Mouse (Mus musculus) MEL (cell line): ENCODE measurements around the gene Utp11. TPM values are rescaled to one million over a fixed set of nuclear protein-coding genes. Genes with fewer than 3 reads are reported as not detected.

ENCODE experiments used
- DNase-seq: peaks from one replicate; pipeline ENCODE4 v3.0.0; 2011; ENCODE audit warnings: low read depth, low spot score
- H3K27ac ChIP-seq: 2 replicates; pipeline ENCODE4 v1.5.1; 2012; ENCODE audit warnings: low read depth, mild to moderate bottlenecking, control low read depth, low read length, moderate library complexity; ENCODE audit not compliant: control insufficient read depth
- H3K27me3 ChIP-seq, 2 experiments: fragments of 150-350 bp in 1 of 2; sonication (generic) in 1 of 2; 2 replicates each; pipeline ENCODE4 v1.6.1; 2012; ENCODE audit warnings: low read length in 2 of 2, mild to moderate bottlenecking in 2 of 2, improper control_type of control experiment in 1 of 2, moderate library complexity in 1 of 2; ENCODE audit not compliant: insufficient read depth in 2 of 2, control insufficient read depth in 1 of 2
- H3K36me3 ChIP-seq, 2 experiments: 2 replicates each; pipeline ENCODE4 v1.6.1; 2012 to 2014; ENCODE audit warnings: low read length in 2 of 2, improper control_type of control experiment in 1 of 2, inconsistent platforms in 1 of 2, mild to moderate bottlenecking in 1 of 2; ENCODE audit not compliant: insufficient read depth in 2 of 2, control insufficient read depth in 1 of 2
- H3K4me1 ChIP-seq, 2 experiments: fragments of 150-350 bp in 1 of 2; sonication (generic) in 1 of 2; 2 replicates each; pipeline ENCODE4 v1.6.1; 2012; ENCODE audit warnings: low read length in 2 of 2, improper control_type of control experiment in 1 of 2, mild to moderate bottlenecking in 1 of 2; ENCODE audit not compliant: insufficient read depth in 2 of 2, control insufficient read depth in 1 of 2
- H3K4me3 ChIP-seq, 2 experiments: fragments of 150-350 bp in 1 of 2; sonication (generic) in 1 of 2; 2 replicates each; pipeline ENCODE4 v1.5.1; 2012; ENCODE audit warnings: low read depth in 2 of 2, low read length in 2 of 2, mild to moderate bottlenecking in 2 of 2, moderate library complexity in 2 of 2, control low read depth in 1 of 2, improper control_type of control experiment in 1 of 2; ENCODE audit not compliant: control insufficient read depth in 1 of 2, insufficient read depth in 1 of 2
- H3K79me2 ChIP-seq: 2 replicates; pipeline ENCODE4 v1.6.1; 2012; ENCODE audit warnings: mild to moderate bottlenecking, low read length, moderate library complexity; ENCODE audit not compliant: control insufficient read depth, poor library complexity, insufficient read depth
- H3K9ac ChIP-seq: 2 replicates; pipeline ENCODE4 v1.6.1; 2012; ENCODE audit warnings: low read depth, mild to moderate bottlenecking, control low read depth, low read length, moderate library complexity; ENCODE audit not compliant: control insufficient read depth, poor library complexity, severe bottlenecking
- H3K9me3 ChIP-seq: fragments of 150-350 bp; sonication (generic); replicated peaks from 2 replicates; pipeline ENCODE4 v1.6.1; 2012; ENCODE audit warnings: mild to moderate bottlenecking, low read length, improper control_type of control experiment, moderate library complexity; ENCODE audit not compliant: insufficient read depth
- CHD2 ChIP-seq: IDR thresholded peaks from 2 replicates; pipeline ENCODE4 v1.6.1; 2011; ENCODE audit warnings: low read length, improper control_type of control experiment
- CTCF ChIP-seq, 3 experiments: IDR thresholded peaks in 2 of 3; conservative IDR thresholded peaks in 1 of 3; 2 replicates each; pipeline ENCODE4 v1.5.1; 2011 to 2012; ENCODE audit warnings: low read length in 3 of 3, low read depth in 2 of 3, mild to moderate bottlenecking in 2 of 3, improper control_type of control experiment in 1 of 3, inconsistent platforms in 1 of 3, mixed read lengths in 1 of 3, moderate library complexity in 1 of 3; ENCODE audit not compliant: control insufficient read depth in 1 of 3, insufficient read depth in 1 of 3, poor library complexity in 1 of 3, severe bottlenecking in 1 of 3
- E2F4 ChIP-seq: IDR thresholded peaks from 2 replicates; pipeline ENCODE4 v1.6.1; 2011; ENCODE audit warnings: low read depth, low read length, improper control_type of control experiment, borderline replicate concordance
- ELF1 ChIP-seq: IDR thresholded peaks from 2 replicates; pipeline ENCODE4 v1.6.1; 2014; ENCODE audit warnings: low read depth, mild to moderate bottlenecking, inconsistent platforms, low read length, improper control_type of control experiment, moderate library complexity
- GABPA ChIP-seq: IDR thresholded peaks from 2 replicates; pipeline ENCODE4 v1.6.1; 2012; ENCODE audit warnings: low read depth, mild to moderate bottlenecking, inconsistent platforms, low read length, improper control_type of control experiment, moderate library complexity
- JUND ChIP-seq: IDR thresholded peaks from 2 replicates; pipeline ENCODE4 v1.6.1; 2011; ENCODE audit warnings: low read depth, mild to moderate bottlenecking, improper control_type of control experiment, low read length
- KAT2A ChIP-seq: conservative IDR thresholded peaks from 2 replicates; pipeline ENCODE4 v1.6.1; 2012; ENCODE audit warnings: low read depth, low read length, improper control_type of control experiment, inconsistent platforms
- MEF2A ChIP-seq: IDR thresholded peaks from 2 replicates; pipeline ENCODE4 v1.6.1; 2014; ENCODE audit warnings: low read depth, mild to moderate bottlenecking, inconsistent platforms, low read length, improper control_type of control experiment; ENCODE audit not compliant: poor library complexity, insufficient replicate concordance, severe bottlenecking; ENCODE audit errors: extremely low read depth
- MXI1 ChIP-seq: IDR thresholded peaks from 2 replicates; pipeline ENCODE4 v1.6.1; 2011; ENCODE audit warnings: mild to moderate bottlenecking, low read depth, low read length, improper control_type of control experiment
- MYC ChIP-seq: IDR thresholded peaks from 2 replicates; pipeline ENCODE4 v1.6.1; 2011; ENCODE audit warnings: low read depth, mild to moderate bottlenecking, low read length, improper control_type of control experiment, moderate library complexity
- NELFE ChIP-seq: IDR thresholded peaks from 2 replicates; pipeline ENCODE4 v1.6.1; 2011; ENCODE audit warnings: low read depth, low read length, improper control_type of control experiment
- NRF1 ChIP-seq: IDR thresholded peaks from 2 replicates; pipeline ENCODE4 v1.6.1; 2014; ENCODE audit warnings: low read depth, mild to moderate bottlenecking, inconsistent platforms, low read length, improper control_type of control experiment, moderate library complexity; ENCODE audit not compliant: poor library complexity, insufficient read depth, severe bottlenecking
- POLR2A ChIP-seq, 2 experiments: IDR thresholded peaks; 2 replicates each; pipeline ENCODE4 v1.6.1; 2011 to 2012; ENCODE audit warnings: low read length in 2 of 2, mild to moderate bottlenecking in 2 of 2, control low read depth in 1 of 2, improper control_type of control experiment in 1 of 2, low read depth in 1 of 2, moderate library complexity in 1 of 2; ENCODE audit not compliant: control insufficient read depth in 1 of 2, insufficient read depth in 1 of 2, poor library complexity in 1 of 2
- POLR2AphosphoS5 ChIP-seq: IDR thresholded peaks from 2 replicates; pipeline ENCODE4 v1.6.1; 2012; ENCODE audit warnings: low read depth, borderline replicate concordance, mild to moderate bottlenecking, inconsistent platforms, low read length, moderate library complexity, mixed read lengths
- SMC3 ChIP-seq: IDR thresholded peaks from 2 replicates; pipeline ENCODE4 v1.6.1; 2011; ENCODE audit warnings: low read depth, low read length, improper control_type of control experiment
- TAL1 ChIP-seq: IDR thresholded peaks from 2 replicates; pipeline ENCODE4 v1.6.1; 2012; ENCODE audit warnings: mild to moderate bottlenecking, inconsistent platforms, low read length, moderate library complexity, mixed read lengths
- UBTF ChIP-seq: IDR thresholded peaks from 2 replicates; pipeline ENCODE4 v1.6.1; 2012; ENCODE audit warnings: low read depth, mild to moderate bottlenecking, inconsistent platforms, low read length, improper control_type of control experiment, moderate library complexity, borderline replicate concordance; ENCODE audit not compliant: insufficient read depth
- ZC3H11A ChIP-seq: IDR thresholded peaks from 2 replicates; pipeline ENCODE4 v1.6.1; 2012; ENCODE audit warnings: low read depth, mild to moderate bottlenecking, inconsistent platforms, low read length, improper control_type of control experiment
- ZMIZ1 ChIP-seq: IDR thresholded peaks from 2 replicates; pipeline ENCODE4 v1.6.1; 2012; ENCODE audit warnings: low read depth, mild to moderate bottlenecking, inconsistent platforms, low read length, improper control_type of control experiment, moderate library complexity
- polyA plus RNA-seq, 2 experiments: library from polyadenylated mRNA; stranded (reverse) in 1 of 2; unstranded in 1 of 2; fragments of >175 nt in 1 of 2; fragments of >200 nt in 1 of 2; gene quantifications; 2 replicates each; pipeline versions ENCODE4 v1.2.1 to v1.2.4; 2012; ENCODE audit warnings: low replicate concordance in 2 of 2, low read depth in 1 of 2; ENCODE audit not compliant: insufficient read length in 2 of 2, insufficient read depth in 1 of 2, missing spikeins in 1 of 2
- total RNA-seq: library from RNA; depleted of rRNA; stranded (reverse); fragments of 300-350 nt; gene quantifications from 2 replicates; pipeline ENCODE4 v1.2.3, GENCODE M21; 2012

Gene Utp11
- total and polyA plus RNA-seq, 3 experiments, result 68.3 to 86.9 TPM; not detected in 1

GRCm38 (mm10) chr4:124695786-124696516 lies 2.6 kb upstream of the Utp11 start:
- peak overlapping the region; percentile 47 for H3K9ac ChIP-seq
- peak; percentile 57 for DNase-seq
- no peaks in the 10 kb centered on the region for H3K27me3 ChIP-seq
- H3K27ac ChIP-seq, result peak overlapping the region; percentile 56
- peak overlapping the region in 1 of 2 experiments; percentile 3; a peak in 2 of 4 replicates for H3K4me3 ChIP-seq
- H3K79me2 ChIP-seq, result peaks cover 26% of the 10 kb centered on the region
- H3K4me1 ChIP-seq, result peaks cover 2 to 23% of the 10 kb centered on the region in 2 experiments; a peak in 3 of 4 replicates
- H3K36me3 ChIP-seq, result peaks cover 0 to 18% of the 10 kb centered on the region in 2 experiments; a peak in 2 of 4 replicates
- TF ChIP-seq E2F4 (no peak), MYC (peak; percentile 36; the same call in 1 of the 2 replicates), GABPA (0 out of 2 replicates have a peak, but pooled peaks have one; percentile 21), MEF2A (no peak)
- no peaks in the 10 kb centered on the region for H3K9me3 ChIP-seq

DNA sequence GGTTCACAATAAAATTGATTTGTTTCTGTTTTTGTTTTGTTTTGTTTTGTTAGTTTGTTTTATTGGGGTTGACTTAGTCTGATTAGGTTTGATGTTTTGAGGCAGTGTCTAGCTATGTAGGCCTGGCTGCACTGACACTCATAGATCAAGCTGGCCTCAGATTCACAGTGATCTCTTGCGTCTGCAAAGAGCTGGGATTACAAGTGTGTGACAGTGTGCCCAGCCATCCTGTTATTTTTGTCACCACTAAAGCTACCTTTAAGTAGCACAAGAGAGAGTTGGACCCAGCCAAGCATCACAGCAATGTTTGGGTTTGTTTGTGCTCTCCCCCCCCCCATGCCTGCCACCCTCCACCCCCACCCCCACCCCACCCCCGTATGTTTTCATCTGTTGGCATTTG lies 1.2 kb upstream of the Utp11 start:
- Histone ChIP-seq H3K4me1 (peaks cover 2 to 25% of the 10 kb centered on the region in 2 experiments; a peak in 3 of 4 replicates), H3K36me3 (peaks cover 0 to 24% of the 10 kb centered on the region in 2 experiments; a peak in 2 of 4 replicates), H3K27me3 (no peaks in the 10 kb centered on the region), H3K27ac (no peak overlapping the region)
- no peak for DNase-seq
- no peak for TF ChIP-seq ELF1
- no peak for TF ChIP-seq CTCF (IDR thresholded peaks at IDR 0.05 in 2 of 3, conservative IDR thresholded peaks at IDR 0.05 in 1 of 3; ENCODE audit: control insufficient read depth in 1 of 3, insufficient read depth in 1 of 3, low read depth in 2 of 3, low read length in 3 of 3, poor library complexity in 1 of 3, severe bottlenecking in 1 of 3)
- no peak for TF ChIP-seq ZMIZ1
- TF ChIP-seq ZC3H11A, result no peak
- no peak for TF ChIP-seq POLR2A (IDR thresholded peaks at IDR 0.05; ENCODE audit: control insufficient read depth in 1 of 2, insufficient read depth in 1 of 2, low read depth in 1 of 2, low read length in 2 of 2, poor library complexity in 1 of 2)
- TF ChIP-seq NELFE, result no peak
- TF ChIP-seq UBTF, result no peak
- TF ChIP-seq KAT2A, result no peak
- TF ChIP-seq JUND, result no peak
- no peak for TF ChIP-seq MYC
- TF ChIP-seq MXI1, result no peak
- TF ChIP-seq CHD2, result no peak
- no peak for TF ChIP-seq TAL1
- no peak for TF ChIP-seq POLR2AphosphoS5
- no peak for TF ChIP-seq NRF1
- no peak for TF ChIP-seq SMC3
- TF ChIP-seq, all 39 proteins: peak for 0
- H3K79me2 ChIP-seq, result peaks cover 34% of the 10 kb centered on the region
- no peaks in the 10 kb centered on the region for H3K9me3 ChIP-seq
- H3K9ac ChIP-seq, result no peak overlapping the region
- H3K4me3 ChIP-seq, result no peak overlapping the region
